Mouse (Mus musculus): ENCODE measurements around the gene Polr2b. TPM values are rescaled to one million over a fixed set of nuclear protein-coding genes. Genes with fewer than 3 reads are reported as not detected.

The Polr2b gene
- polyA plus RNA-seq, 1 experiment from 2014 or later = 53.9 TPM

DNA sequence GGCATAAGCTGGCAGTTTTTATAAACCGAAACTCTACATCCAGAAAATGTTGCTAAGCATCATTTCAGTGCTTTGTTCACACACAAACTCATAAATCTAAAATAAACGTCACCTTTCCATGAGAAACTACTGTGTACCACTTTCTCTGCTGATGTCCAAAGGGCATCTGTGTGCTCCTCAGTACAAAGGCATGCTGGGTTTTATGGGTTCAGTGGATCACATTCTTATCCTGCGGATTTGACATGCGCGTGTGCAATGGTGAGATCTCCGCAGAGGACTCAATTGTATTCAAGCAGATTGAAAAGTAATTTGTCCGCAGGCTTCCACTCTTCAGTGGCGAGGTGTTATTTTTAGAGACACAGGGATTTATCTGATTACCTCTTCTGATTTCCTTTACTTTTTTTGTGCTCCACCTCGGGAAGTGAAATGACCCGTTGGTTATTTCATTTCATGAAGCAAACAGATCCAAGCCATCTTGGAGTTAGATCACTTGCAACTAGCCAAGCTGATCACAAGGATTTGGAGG is 83.2 kb downstream of the Polr2b start:
- Histone ChIP-seq H3K27me3 (replicated peaks; ENCODE audit: control insufficient read depth, insufficient read depth, low read length) (no peaks in the 10 kb centered on the region), H3K4me3 (ENCODE audit: low read depth, low read length) (no peak overlapping the region), H3K4me1 (ENCODE audit: control insufficient read depth, insufficient read depth, low read length) (peaks cover 4% of the 10 kb centered on the region; the same call in 1 of the 2 replicates), H3K4me2 (ENCODE audit: low read depth, low read length) (no peak overlapping the region), H3K27ac (replicated peaks; ENCODE audit: low read depth, low read length) (no peak overlapping the region), H3K36me3 (ENCODE audit: control insufficient read depth, insufficient read depth, low read length) (no peaks in the 10 kb centered on the region), H3K9ac (ENCODE audit: low read depth, low read length) (no peak overlapping the region), H3K9me3 (ENCODE audit: control insufficient read depth, low read length) (no peaks in the 10 kb centered on the region)
- 83% methylated on average over 10 of the region's 10 CpGs for WGBS
- ATAC-seq (ENCODE audit: low read depth) (no peak), DNase-seq (ENCODE audit: low spot score) (no peak)

- Histone ChIP-seq H3K9ac (ENCODE audit: low read depth, low read length) (no peak overlapping the region), H3K36me3 (ENCODE audit: control insufficient read depth, insufficient read depth, low read length) (no peaks in the 10 kb centered on the region), H3K4me2 (ENCODE audit: low read depth, low read length) (no peak overlapping the region), H3K4me3 (ENCODE audit: low read depth, low read length) (no peak overlapping the region), H3K4me1 (ENCODE audit: control insufficient read depth, insufficient read depth, low read length) (peaks cover 9% of the 10 kb centered on the region; the same call in 1 of the 2 replicates), H3K9me3 (ENCODE audit: control insufficient read depth, low read length) (no peaks in the 10 kb centered on the region), H3K27ac (replicated peaks; ENCODE audit: low read depth, low read length) (no peak overlapping the region), H3K27me3 (replicated peaks; ENCODE audit: control insufficient read depth, insufficient read depth, low read length) (no peaks in the 10 kb centered on the region)
- 66% methylated on average over 9 of the region's 9 CpGs for WGBS
- ATAC-seq (ENCODE audit: low read depth) (no peak), DNase-seq (ENCODE audit: low spot score) (no peak)
These were observed 84.2 kb downstream of the Polr2b start for GRCm38 (mm10) chr5:77393990-77394618.

- H3K4me2 ChIP-seq (ENCODE audit: low read depth, low read length) = no peak overlapping the region
- H3K27me3 ChIP-seq (replicated peaks; ENCODE audit: control insufficient read depth, insufficient read depth, low read length) = no peaks in the 10 kb centered on the region
- no peak for ATAC-seq (ENCODE audit: low read depth)
- H3K9ac ChIP-seq (ENCODE audit: low read depth, low read length) = no peak overlapping the region
- WGBS = 65% methylated on average over 14 of the region's 14 CpGs
- no peaks in the 10 kb centered on the region for H3K9me3 ChIP-seq (ENCODE audit: control insufficient read depth, low read length)
- no peak overlapping the region for H3K27ac ChIP-seq (replicated peaks; ENCODE audit: low read depth, low read length)
- H3K4me1 ChIP-seq (ENCODE audit: control insufficient read depth, insufficient read depth, low read length) = peaks cover 17% of the 10 kb centered on the region
- H3K36me3 ChIP-seq (ENCODE audit: control insufficient read depth, insufficient read depth, low read length) = no peaks in the 10 kb centered on the region
- no peak overlapping the region for H3K4me3 ChIP-seq (ENCODE audit: low read depth, low read length)
- no peak for DNase-seq (ENCODE audit: low spot score)
These were observed 88.5 kb downstream of the Polr2b start for GRCm38 (mm10) chr5:77398285-77399057.

Small RNA genes lying within 50 kb of the gene (microRNA-seq; reads per million reads assigned to microRNA genes)
- gene Mir5098 (ENCODE audit: borderline number of aligned reads) = not detected

Other genes starting within 250 kb of the Polr2b start
- 1.6 and 2.8 TPM in 2 replicates for gene Hopx, start 195.0 kb upstream of the Polr2b start, polyA plus RNA-seq (2014; fragmentation: Nextera tagmentation; extraction: Ambion mirVana)
- gene Spink2, start 98.7 kb upstream of the Polr2b start, polyA plus RNA-seq (2014; fragmentation: Nextera tagmentation; extraction: Ambion mirVana) = 3.9 and 4.7 TPM in 2 replicates
- gene Rest, start 44.7 kb upstream of the Polr2b start, polyA plus RNA-seq (2014; fragmentation: Nextera tagmentation; extraction: Ambion mirVana) = 35.8 and 40.4 TPM in 2 replicates
- gene Noa1, start 63 bp upstream of the Polr2b start, polyA plus RNA-seq (2014; fragmentation: Nextera tagmentation; extraction: Ambion mirVana) = 25.6 and 25.7 TPM in 2 replicates
- gene Igfbp7, start 97.9 kb downstream of the Polr2b start, polyA plus RNA-seq (2014; fragmentation: Nextera tagmentation; extraction: Ambion mirVana) = 85.8 and 119 TPM in 2 replicates